ENCODE assay signal across 26 mouse cellular contexts in genomic region chr1:151887631-151888030, GRCm38 (mm10).
A peak's percentile ranks its signal among the peaks of the same experiment; 100 is the strongest.
DNase-seq lines count a peak whose midpoint lies in the region; ATAC-seq lines count a peak whose summit lies in the region.
"Had no signal": no experiment of that assay in that cellular context is flagged by ENCODE, and none has a peak within 500 bp of the region (broad histone marks: within the 10 kb centered on the region; RNA-seq: fewer than 3 reads in every experiment).

No protein-coding gene starts in this region.

- H3K27me3 ChIP-seq in heart, embryonic 13.5 days (replicated peaks): no peaks in the 10 kb centered on the region
- no peaks in the 10 kb centered on the region for H3K27me3 ChIP-seq in limb, embryonic 13.5 days
- no peaks in the 10 kb centered on the region for H3K27me3 ChIP-seq in limb, embryonic 10.5 days (ENCODE audit: low read depth, poor library complexity, severe bottlenecking)
- no peaks in the 10 kb centered on the region for H3K27me3 ChIP-seq in embryonic facial prominence, embryonic 14.5 days (replicated peaks; ENCODE audit: control insufficient read depth, insufficient read depth, low read length)
- no peaks in the 10 kb centered on the region for H3K27me3 ChIP-seq in embryonic facial prominence, embryonic 15.5 days
- H3K27me3 ChIP-seq: hindbrain, embryonic 12.5 days; kidney, embryonic 15.5 days; limb, embryonic 12.5 days; liver, embryonic 13.5 days; midbrain, embryonic 13.5 days; stomach, embryonic 15.5 days had no signal

- no peak overlapping the region for H3K9ac ChIP-seq in heart, embryonic 13.5 days
- no peak overlapping the region for H3K9ac ChIP-seq in limb, embryonic 13.5 days
- H3K9ac ChIP-seq in embryonic facial prominence, embryonic 14.5 days (ENCODE audit: low read depth, low read length): no peak overlapping the region; the same call in 1 of the 2 replicates
- H3K9ac ChIP-seq in embryonic facial prominence, embryonic 15.5 days: no peak overlapping the region
- H3K9ac ChIP-seq: hindbrain, embryonic 12.5 days; kidney, embryonic 15.5 days; limb, embryonic 12.5 days; liver, embryonic 13.5 days; midbrain, embryonic 13.5 days; stomach, embryonic 15.5 days had no signal

- no peak overlapping the region for H3K4me3 ChIP-seq in heart, embryonic 13.5 days
- no peak overlapping the region for H3K4me3 ChIP-seq in limb, embryonic 13.5 days
- no peak overlapping the region for H3K4me3 ChIP-seq in limb, embryonic 10.5 days
- no peak overlapping the region for H3K4me3 ChIP-seq in embryonic facial prominence, embryonic 14.5 days (ENCODE audit: low read depth, low read length)
- H3K4me3 ChIP-seq in embryonic facial prominence, embryonic 15.5 days (replicated peaks): no peak overlapping the region
- H3K4me3 ChIP-seq: heart, embryonic 10.5 days; hindbrain, embryonic 12.5 days; kidney, embryonic 15.5 days; limb, embryonic 12.5 days; liver, embryonic 13.5 days; midbrain, embryonic 13.5 days; stomach, embryonic 15.5 days had no signal

- H3K4me1 ChIP-seq in heart, embryonic 13.5 days: peaks cover 64% of the 10 kb centered on the region
- peaks cover 78% of the 10 kb centered on the region for H3K4me1 ChIP-seq in limb, embryonic 13.5 days
- peaks cover 10% of the 10 kb centered on the region; the same call in 1 of the 2 replicates for H3K4me1 ChIP-seq in limb, embryonic 10.5 days
- H3K4me1 ChIP-seq in embryonic facial prominence, embryonic 14.5 days (ENCODE audit: control insufficient read depth, insufficient read depth, low read length): peaks cover 46% of the 10 kb centered on the region
- H3K4me1 ChIP-seq in embryonic facial prominence, embryonic 15.5 days: peaks cover 41% of the 10 kb centered on the region
- H3K4me1 ChIP-seq: liver, embryonic 13.5 days had no signal

- no peak for ATAC-seq in heart, embryonic 13.5 days (ENCODE audit: extremely low read depth, insufficient number of reproducible peaks, low FRiP score, low TSS enrichment)
- no peak for ATAC-seq in limb, embryonic 13.5 days (ENCODE audit: low FRiP score, low read depth)
- ATAC-seq in embryonic facial prominence, embryonic 14.5 days (ENCODE audit: low read depth): no peak
- 0 out of 2 replicates have a peak, but pooled peaks have one; percentile 1 for ATAC-seq in embryonic facial prominence, embryonic 15.5 days (ENCODE audit: insufficient number of reproducible peaks, low FRiP score, low TSS enrichment, low read depth)
- ATAC-seq: forebrain, embryonic 14.5 days; hindbrain, postnatal 0 days; midbrain, embryonic 13.5 days had no signal

- no peak for DNase-seq in heart, postnatal 10 days
- no peak for DNase-seq in limb, embryonic 10.5 days (ENCODE audit: low spot score)
- DNase-seq in embryonic facial prominence, embryonic 14.5 days (ENCODE audit: low spot score): peak; percentile 83
- no peak for DNase-seq in retina, postnatal 1 day
- DNase-seq: B cell, adult 2 months; cerebellum, adult 11-12 months; gastrocnemius, postnatal 36 days; heart, postnatal 36 days; kidney, adult 18-20 months; kidney, postnatal 25 days; liver, embryonic 13.5 days; lung, adult 18-20 months; right cerebral cortex, postnatal 14 days; thymus, postnatal 14 days had no signal

- H3K4me2 ChIP-seq in heart, embryonic 13.5 days: no peak overlapping the region
- 0 out of 2 replicates have a peak overlapping the region, but pooled peaks have one; percentile 9 for H3K4me2 ChIP-seq in limb, embryonic 13.5 days (replicated peaks)
- H3K4me2 ChIP-seq in embryonic facial prominence, embryonic 14.5 days (ENCODE audit: low read depth, low read length): no peak overlapping the region
- H3K4me2 ChIP-seq in embryonic facial prominence, embryonic 15.5 days (replicated peaks): no peak overlapping the region
- H3K4me2 ChIP-seq: hindbrain, embryonic 12.5 days; kidney, embryonic 15.5 days; limb, embryonic 12.5 days; liver, embryonic 13.5 days; midbrain, embryonic 13.5 days; stomach, embryonic 15.5 days had no signal

- intact Hi-C loops in heart, postnatal 10 days (cut with DNase I): no loop called here

- H3K36me3 ChIP-seq in heart, embryonic 13.5 days: peaks cover 5% of the 10 kb centered on the region
- H3K36me3 ChIP-seq in limb, embryonic 13.5 days: no peaks in the 10 kb centered on the region
- no peaks in the 10 kb centered on the region for H3K36me3 ChIP-seq in limb, embryonic 10.5 days
- peaks cover 1% of the 10 kb centered on the region; the same call in 1 of the 2 replicates for H3K36me3 ChIP-seq in embryonic facial prominence, embryonic 14.5 days (ENCODE audit: control insufficient read depth, insufficient read depth, low read length)
- H3K36me3 ChIP-seq in embryonic facial prominence, embryonic 15.5 days: no peaks in the 10 kb centered on the region
- H3K36me3 ChIP-seq: kidney, embryonic 15.5 days; limb, embryonic 12.5 days; liver, embryonic 13.5 days; stomach, embryonic 15.5 days had no signal

- no peaks in the 10 kb centered on the region for H3K9me3 ChIP-seq in heart, embryonic 13.5 days
- no peaks in the 10 kb centered on the region for H3K9me3 ChIP-seq in limb, embryonic 13.5 days
- no peaks in the 10 kb centered on the region for H3K9me3 ChIP-seq in limb, embryonic 10.5 days (replicated peaks)
- H3K9me3 ChIP-seq in embryonic facial prominence, embryonic 14.5 days (ENCODE audit: control insufficient read depth, low read length): no peaks in the 10 kb centered on the region
- no peaks in the 10 kb centered on the region for H3K9me3 ChIP-seq in embryonic facial prominence, embryonic 15.5 days (replicated peaks)
- H3K9me3 ChIP-seq: heart, embryonic 10.5 days; hindbrain, embryonic 12.5 days; kidney, embryonic 15.5 days; limb, embryonic 12.5 days; liver, embryonic 13.5 days; midbrain, embryonic 13.5 days; stomach, embryonic 15.5 days had no signal

- WGBS in heart, embryonic 13.5 days: 45% methylated on average over 5 of the region's 5 CpGs
- whole genome bisulfite sequencing in limb, embryonic 13.5 days: 48% methylated on average over 5 of the region's 5 CpGs
- 92% methylated on average over 5 of the region's 5 CpGs for WGBS in limb, embryonic 10.5 days
- whole genome bisulfite sequencing in embryonic facial prominence, embryonic 14.5 days: 38% methylated on average over 5 of the region's 5 CpGs
- WGBS in embryonic facial prominence, embryonic 15.5 days: 31% methylated on average over 5 of the region's 5 CpGs

- 0 out of 2 replicates have a peak overlapping the region, but pooled peaks have one; percentile 22 for H3K27ac ChIP-seq in heart, embryonic 13.5 days (replicated peaks)
- peak overlapping the region; percentile 48; the same call in 1 of the 2 replicates for H3K27ac ChIP-seq in limb, embryonic 13.5 days
- no peak overlapping the region for H3K27ac ChIP-seq in limb, embryonic 10.5 days
- peak overlapping the region; percentile 50 for H3K27ac ChIP-seq in embryonic facial prominence, embryonic 14.5 days (replicated peaks; ENCODE audit: low read depth, low read length)
- H3K27ac ChIP-seq in embryonic facial prominence, embryonic 15.5 days (replicated peaks): peak overlapping the region; percentile 66
- H3K27ac ChIP-seq: heart, embryonic 10.5 days; hindbrain, embryonic 12.5 days; hindbrain, postnatal 0 days; kidney, embryonic 15.5 days; limb, embryonic 12.5 days; liver, embryonic 13.5 days; macrophage; midbrain, embryonic 13.5 days; stomach, embryonic 15.5 days had no signal
